Mouse (Mus musculus) liver, embryonic 15.5 days (tissue): ENCODE measurements at regions not wholly inside any gene's neighbourhood (a gene's known extent, or its start where the extent isn't known, plus 50 kb on each side); places are given as distances from the start of the nearest gene placed in this dataset.

Experiments
- ATAC-seq: fragments of 200-750 bp; cut with Nextera tagmentation; 2 replicates; pipeline ENCODE4 v1.8.0; 2017; ENCODE audit warnings: moderate number of reproducible peaks, mild to moderate bottlenecking, moderate library complexity; ENCODE audit not compliant: insufficient read depth
- H3K27ac ChIP-seq: fragments of 300-500 bp; sonication (generic); replicated peaks from 2 replicates; pipeline ENCODE4 v1.5.1; 2015; ENCODE audit warnings: mild to moderate bottlenecking, inconsistent platforms
- H3K27me3 ChIP-seq: fragments of 300-500 bp; sonication (generic); 2 replicates; pipeline ENCODE4 v1.6.1; 2015; ENCODE audit warnings: mild to moderate bottlenecking, inconsistent platforms
- H3K36me3 ChIP-seq: fragments of 300-500 bp; sonication (generic); replicated peaks from 2 replicates; pipeline ENCODE4 v1.6.1; 2015; ENCODE audit warnings: moderate library complexity, mild to moderate bottlenecking, inconsistent platforms
- H3K4me1 ChIP-seq: fragments of 300-500 bp; sonication (generic); replicated peaks from 2 replicates; pipeline ENCODE4 v1.6.1; 2015; ENCODE audit warnings: inconsistent platforms
- H3K4me2 ChIP-seq: fragments of 300-500 bp; sonication (generic); 2 replicates; pipeline ENCODE4 v1.6.1; 2015; ENCODE audit warnings: moderate library complexity, mild to moderate bottlenecking, inconsistent platforms
- H3K4me3 ChIP-seq: fragments of 300-500 bp; sonication (generic); replicated peaks from 2 replicates; pipeline ENCODE4 v1.5.1; 2015; ENCODE audit warnings: mild to moderate bottlenecking, inconsistent platforms
- H3K9ac ChIP-seq: fragments of 300-500 bp; sonication (generic); 2 replicates; pipeline ENCODE4 v1.6.1; 2015; ENCODE audit warnings: moderate library complexity, mild to moderate bottlenecking, inconsistent platforms
- H3K9me3 ChIP-seq: fragments of 300-500 bp; sonication (generic); replicated peaks from 2 replicates; pipeline ENCODE4 v1.6.1; 2016; ENCODE audit warnings: inconsistent platforms
- WGBS: fragments of 180-500 bp; shearing (Covaris S2); methylation state at CpG from one replicate; pipeline ENCODE4 v1.1.7; 2015; ENCODE audit warnings: mixed read lengths; ENCODE audit not compliant: insufficient replicate concordance; 5-methylcytosine and 5-hydroxymethylcytosine counted together

DNA sequence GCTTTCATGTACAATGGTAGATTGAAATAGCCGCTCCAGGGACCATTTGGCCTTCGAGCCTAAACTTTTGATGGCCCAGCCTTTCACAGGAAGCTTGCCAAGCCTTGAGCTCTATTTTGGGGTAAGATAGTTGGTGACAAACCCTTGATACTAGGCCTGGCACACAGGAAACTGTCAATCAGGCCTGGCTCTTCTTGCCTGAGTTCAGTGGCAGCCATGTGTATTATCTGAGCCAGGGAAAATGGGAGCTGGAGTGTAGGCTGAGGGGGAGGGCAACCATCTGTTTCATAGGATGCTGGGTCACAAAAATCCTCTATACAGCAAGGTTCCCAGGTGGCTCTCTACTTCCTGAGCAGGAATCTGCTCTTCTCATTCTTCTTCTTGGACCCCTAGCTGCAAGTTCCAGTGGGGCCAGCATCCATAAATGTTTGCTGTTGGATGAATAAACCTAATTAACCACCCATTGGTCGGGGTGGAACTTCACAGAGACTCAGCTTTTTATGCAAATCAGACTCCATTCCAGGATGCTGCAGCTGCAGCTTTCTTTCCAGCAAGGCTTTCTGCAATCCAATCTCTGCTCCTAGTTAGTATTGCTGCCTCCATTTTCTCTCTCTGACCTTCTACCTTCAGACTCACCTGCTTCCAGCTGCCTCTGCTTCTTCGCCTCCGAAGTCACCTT lies 117.1 kb upstream of the Smim23 start:
- H3K9ac ChIP-seq, result no peak overlapping the region
- H3K9me3 ChIP-seq, result no peaks in the 10 kb centered on the region
- no peaks in the 10 kb centered on the region for H3K36me3 ChIP-seq
- no peak overlapping the region for H3K27ac ChIP-seq
- no peak for ATAC-seq
- WGBS, result 54% methylated on average over 5 of the region's 5 CpGs
- no peak overlapping the region for H3K4me3 ChIP-seq
- no peaks in the 10 kb centered on the region for H3K4me1 ChIP-seq
- H3K27me3 ChIP-seq, result no peaks in the 10 kb centered on the region
- H3K4me2 ChIP-seq, result no peak overlapping the region

DNA sequence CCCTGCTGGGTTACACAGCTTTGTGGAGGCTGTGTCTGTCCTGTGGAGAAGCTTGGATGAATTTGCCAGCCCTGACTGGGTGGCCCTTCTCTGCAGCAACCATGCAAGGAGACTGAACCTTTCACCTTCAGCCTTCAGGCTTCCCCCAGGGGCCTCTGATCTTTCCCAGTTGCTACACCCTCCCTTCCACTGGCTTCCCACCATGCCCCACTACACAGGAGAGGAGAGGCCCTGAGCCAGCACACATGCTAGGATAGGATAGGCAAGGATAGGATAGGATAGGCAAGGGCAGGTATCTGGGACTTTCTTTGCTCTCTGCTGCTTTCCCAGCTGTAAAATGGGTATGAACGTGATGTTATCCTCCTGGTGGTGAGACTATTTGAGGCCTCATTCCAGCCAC lies 114.7 kb upstream of the Smim23 start:
- H3K4me1 ChIP-seq, result no peaks in the 10 kb centered on the region
- no peak overlapping the region for H3K27ac ChIP-seq
- WGBS, result 45% methylated on average over 1 of the region's 1 CpGs
- H3K4me3 ChIP-seq, result no peak overlapping the region
- H3K9ac ChIP-seq, result no peak overlapping the region
- H3K9me3 ChIP-seq, result no peaks in the 10 kb centered on the region
- H3K27me3 ChIP-seq, result no peaks in the 10 kb centered on the region
- H3K4me2 ChIP-seq, result no peak overlapping the region
- no peak for ATAC-seq
- H3K36me3 ChIP-seq, result no peaks in the 10 kb centered on the region

- Histone ChIP-seq H3K27ac (no peak overlapping the region), H3K36me3 (no peaks in the 10 kb centered on the region), H3K4me3 (no peak overlapping the region), H3K9ac (no peak overlapping the region), H3K4me2 (no peak overlapping the region), H3K4me1 (no peaks in the 10 kb centered on the region), H3K27me3 (no peaks in the 10 kb centered on the region), H3K9me3 (no peaks in the 10 kb centered on the region)
- WGBS, result 23% methylated on average over 1 of the region's 1 CpGs
- ATAC-seq, result no peak
These were observed 112.8 kb upstream of the Smim23 start for GRCm38 (mm10) chr11:32937167-32937566.

- H3K9me3 ChIP-seq, result no peaks in the 10 kb centered on the region
- no peak overlapping the region for H3K9ac ChIP-seq
- H3K36me3 ChIP-seq, result no peaks in the 10 kb centered on the region
- H3K4me2 ChIP-seq, result no peak overlapping the region
- no peak overlapping the region for H3K27ac ChIP-seq
- no peak for ATAC-seq
- H3K27me3 ChIP-seq, result no peaks in the 10 kb centered on the region; the same call in 1 of the 2 replicates
- 35% methylated on average over 9 of the region's 9 CpGs for WGBS
- no peak overlapping the region for H3K4me3 ChIP-seq
- no peaks in the 10 kb centered on the region for H3K4me1 ChIP-seq
These were observed 107.5 kb upstream of the Smim23 start for GRCm38 (mm10) chr11:32931928-32932327.

GRCm38 (mm10) chr11:32931018-32931417 lies 106.6 kb upstream of the Smim23 start:
- Histone ChIP-seq H3K4me1 (no peaks in the 10 kb centered on the region), H3K36me3 (no peaks in the 10 kb centered on the region), H3K9ac (no peak overlapping the region), H3K4me2 (no peak overlapping the region), H3K27ac (no peak overlapping the region), H3K27me3 (peaks cover 5% of the 10 kb centered on the region), H3K4me3 (no peak overlapping the region), H3K9me3 (no peaks in the 10 kb centered on the region)
- ATAC-seq, result no peak
- 13% methylated on average over 14 of the region's 14 CpGs for WGBS

- Histone ChIP-seq H3K9me3 (no peaks in the 10 kb centered on the region), H3K27me3 (peaks cover 13% of the 10 kb centered on the region), H3K4me2 (no peak overlapping the region), H3K36me3 (no peaks in the 10 kb centered on the region), H3K4me1 (no peaks in the 10 kb centered on the region), H3K27ac (no peak overlapping the region), H3K4me3 (no peak overlapping the region), H3K9ac (no peak overlapping the region)
- 61% methylated on average over 2 of the region's 2 CpGs for WGBS
- ATAC-seq, result no peak
These were observed 104.4 kb upstream of the Smim23 start for GRCm38 (mm10) chr11:32928837-32929236.

DNA sequence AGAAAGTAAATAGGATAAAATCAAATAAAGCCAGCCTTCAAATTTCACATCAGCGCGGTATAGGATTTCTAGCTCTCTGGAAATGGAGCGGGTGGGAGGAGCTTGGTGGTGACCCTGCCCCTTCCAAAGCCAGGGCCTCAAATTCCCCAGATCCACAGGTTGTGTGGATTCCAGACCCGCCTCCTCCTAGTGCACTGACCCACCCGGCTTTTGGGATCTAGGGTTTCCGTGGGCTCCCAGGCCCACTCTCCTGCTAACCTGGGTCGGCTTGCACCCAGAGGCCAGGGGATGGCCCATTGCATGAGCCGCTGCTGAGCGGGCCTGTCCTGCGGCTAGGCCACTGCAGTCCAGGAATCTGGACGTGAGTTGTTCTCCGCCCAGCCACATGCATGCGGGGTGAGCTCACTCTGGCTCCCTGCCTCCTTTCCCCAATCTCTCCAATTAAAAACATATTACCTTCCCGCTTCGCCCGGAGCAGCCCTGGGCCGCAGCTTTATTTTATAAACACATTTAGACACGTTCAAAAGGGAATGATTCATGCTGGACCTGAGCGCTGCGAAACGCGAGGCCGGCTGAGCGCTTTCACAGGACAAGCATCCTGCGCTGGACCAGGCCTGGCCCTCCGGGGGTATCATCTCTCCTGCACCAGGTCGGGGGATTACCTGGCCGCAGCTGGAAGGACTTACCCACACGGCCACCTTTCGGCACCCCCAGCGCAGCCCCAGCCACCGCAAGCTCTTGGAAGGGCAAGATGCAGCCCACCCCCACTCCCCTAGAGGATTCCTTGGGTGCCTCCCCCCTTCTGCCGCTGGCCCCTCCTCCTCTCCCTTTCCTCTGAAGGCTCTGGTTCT lies 101.2 kb upstream of the Smim23 start:
- H3K27ac ChIP-seq, result no peak overlapping the region
- no peak overlapping the region for H3K9ac ChIP-seq
- no peaks in the 10 kb centered on the region for H3K9me3 ChIP-seq
- 25% methylated on average over 33 of the region's 33 CpGs for WGBS
- H3K27me3 ChIP-seq, result peaks cover 13% of the 10 kb centered on the region
- no peaks in the 10 kb centered on the region for H3K36me3 ChIP-seq
- no peak for ATAC-seq
- no peak overlapping the region for H3K4me3 ChIP-seq
- no peaks in the 10 kb centered on the region for H3K4me1 ChIP-seq
- peak overlapping the region; percentile 39; the same call in 1 of the 2 replicates for H3K4me2 ChIP-seq

DNA sequence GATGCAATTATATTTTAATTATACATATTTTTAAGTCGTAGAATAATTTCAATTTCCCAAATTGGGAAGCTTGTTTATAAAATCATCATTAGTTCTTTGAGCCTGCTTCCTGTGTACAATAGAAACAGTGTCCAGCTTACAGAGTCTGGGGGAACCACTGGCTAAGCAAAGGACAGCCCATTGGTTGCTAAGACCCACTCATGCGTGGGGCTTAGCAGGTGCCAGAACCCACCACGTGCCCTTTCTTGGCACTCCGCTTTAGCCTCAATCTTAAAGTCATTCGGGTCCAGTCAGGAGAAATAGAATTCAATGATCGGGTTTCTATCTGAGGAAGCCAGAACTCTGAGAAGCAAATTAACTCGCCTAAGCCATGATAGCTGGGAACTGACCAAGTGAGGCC lies 100.5 kb upstream of the Smim23 start:
- H3K4me2 ChIP-seq, result no peak overlapping the region
- no peak overlapping the region for H3K4me3 ChIP-seq
- H3K27ac ChIP-seq, result no peak overlapping the region
- H3K4me1 ChIP-seq, result no peaks in the 10 kb centered on the region
- no peak for ATAC-seq
- H3K36me3 ChIP-seq, result no peaks in the 10 kb centered on the region
- WGBS, result 56% methylated on average over 7 of the region's 7 CpGs
- peaks cover 13% of the 10 kb centered on the region for H3K27me3 ChIP-seq
- no peaks in the 10 kb centered on the region for H3K9me3 ChIP-seq
- H3K9ac ChIP-seq, result no peak overlapping the region

GRCm38 (mm10) chr11:32913071-32913470 lies 88.7 kb upstream of the Smim23 start:
- no peak overlapping the region for H3K27ac ChIP-seq
- H3K9me3 ChIP-seq, result no peaks in the 10 kb centered on the region
- no peak overlapping the region for H3K4me2 ChIP-seq
- H3K4me1 ChIP-seq, result no peaks in the 10 kb centered on the region
- H3K27me3 ChIP-seq, result no peaks in the 10 kb centered on the region
- WGBS, result 51% methylated on average over 3 of the region's 3 CpGs
- no peak for ATAC-seq
- no peaks in the 10 kb centered on the region for H3K36me3 ChIP-seq
- H3K4me3 ChIP-seq, result no peak overlapping the region
- H3K9ac ChIP-seq, result no peak overlapping the region

- H3K36me3 ChIP-seq, result no peaks in the 10 kb centered on the region
- no peak for ATAC-seq
- no peak overlapping the region for H3K4me3 ChIP-seq
- H3K27me3 ChIP-seq, result no peaks in the 10 kb centered on the region
- no peaks in the 10 kb centered on the region for H3K4me1 ChIP-seq
- 45% methylated on average over 4 of the region's 4 CpGs for WGBS
- no peak overlapping the region for H3K9ac ChIP-seq
- no peak overlapping the region for H3K4me2 ChIP-seq
- no peaks in the 10 kb centered on the region for H3K9me3 ChIP-seq
- H3K27ac ChIP-seq, result no peak overlapping the region
These were observed 87.4 kb upstream of the Smim23 start for GRCm38 (mm10) chr11:32911791-32912190.

GRCm38 (mm10) chr11:32908723-32909411 lies 84.5 kb upstream of the Smim23 start:
- H3K27me3 ChIP-seq, result no peaks in the 10 kb centered on the region
- H3K4me1 ChIP-seq, result no peaks in the 10 kb centered on the region
- no peaks in the 10 kb centered on the region for H3K9me3 ChIP-seq
- H3K27ac ChIP-seq, result no peak overlapping the region
- no peak overlapping the region for H3K9ac ChIP-seq
- ATAC-seq, result no peak
- 66% methylated on average over 14 of the region's 14 CpGs for WGBS
- H3K4me2 ChIP-seq, result no peak overlapping the region
- no peak overlapping the region for H3K4me3 ChIP-seq
- no peaks in the 10 kb centered on the region for H3K36me3 ChIP-seq
